Mouse (Mus musculus) hindbrain, embryonic 16.5 days (tissue): ENCODE results near the gene Krt82. TPM values are rescaled to one million over a fixed set of nuclear protein-coding genes. Genes with fewer than 3 reads are reported as not detected.

Experiments
- ATAC-seq: fragments of 200-750 bp; cut with Nextera tagmentation; 2 replicates; pipeline ENCODE4 v1.8.0; 2017; ENCODE audit warnings: moderate TSS enrichment, moderate library complexity
- H3K27ac ChIP-seq: fragments of 300-500 bp; sonication (generic); 2 replicates; pipeline ENCODE4 v1.5.1; 2014; ENCODE audit warnings: low read depth, mild to moderate bottlenecking, control low read depth, low read length, moderate library complexity
- H3K27me3 ChIP-seq: fragments of 300-500 bp; sonication (generic); replicated peaks from 2 replicates; pipeline ENCODE4 v1.6.1; 2014; ENCODE audit warnings: low read length; ENCODE audit not compliant: control insufficient read depth, insufficient read depth
- H3K36me3 ChIP-seq: fragments of 300-500 bp; sonication (generic); 2 replicates; pipeline ENCODE4 v1.6.1; 2014; ENCODE audit warnings: mild to moderate bottlenecking, low read length, moderate library complexity, mixed read lengths; ENCODE audit not compliant: control insufficient read depth, insufficient read depth
- H3K4me1 ChIP-seq: fragments of 300-500 bp; sonication (generic); 2 replicates; pipeline ENCODE4 v1.6.1; 2014; ENCODE audit warnings: low read depth, low read length; ENCODE audit not compliant: control insufficient read depth, insufficient read depth
- H3K4me2 ChIP-seq: fragments of 300-500 bp; sonication (generic); 2 replicates; pipeline ENCODE4 v1.6.1; 2014; ENCODE audit warnings: mild to moderate bottlenecking, low read length, control low read depth, moderate library complexity
- H3K4me3 ChIP-seq: fragments of 300-500 bp; sonication (generic); 2 replicates; pipeline ENCODE4 v1.5.1; 2014; ENCODE audit warnings: mild to moderate bottlenecking, low read length, control low read depth, moderate library complexity
- H3K9ac ChIP-seq: fragments of 300-500 bp; sonication (generic); 2 replicates; pipeline ENCODE4 v1.6.1; 2014; ENCODE audit warnings: low read depth, mild to moderate bottlenecking, control low read depth, low read length, moderate library complexity
- H3K9me3 ChIP-seq: fragments of 300-500 bp; sonication (generic); 2 replicates; pipeline ENCODE4 v1.6.1; 2014; ENCODE audit warnings: mild to moderate bottlenecking, low read length, moderate library complexity; ENCODE audit not compliant: control insufficient read depth
- WGBS: fragments of 180-500 bp; shearing (Covaris S2); extraction: QIAGEN DNeasy Blood & Tissue Kit; methylation state at CpG from one replicate; pipeline ENCODE4 v1.1.7; 2014; 5-methylcytosine and 5-hydroxymethylcytosine counted together
- polyA plus RNA-seq: library from polyadenylated mRNA; unstranded; fragments of >200 nt; fragmentation: Nextera tagmentation; extraction: Ambion mirVana; gene quantifications from 2 replicates; pipeline ENCODE4 v1.2.1, GENCODE M21; 2015

Gene Krt82
- polyA plus RNA-seq, result not detected in 2 replicates

DNA sequence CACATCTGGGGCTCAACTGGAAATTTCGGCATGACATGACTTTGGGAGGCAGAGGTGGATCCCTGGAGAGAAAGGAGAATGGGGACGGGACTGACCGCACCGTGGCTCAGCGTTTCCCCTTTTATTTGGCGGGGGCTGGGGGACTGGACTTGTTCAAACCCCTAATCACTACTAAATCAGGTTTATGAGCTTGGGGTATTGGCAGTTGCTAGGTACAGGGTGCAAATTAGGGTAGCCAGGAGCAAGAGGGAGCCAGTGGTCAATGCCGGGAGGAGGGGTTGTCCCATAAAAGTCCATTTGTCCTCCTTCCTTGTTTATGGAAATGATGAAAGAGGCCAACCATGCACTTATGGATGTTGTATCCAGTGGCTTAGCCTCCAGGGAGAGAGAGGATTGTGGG is at the start of gene Krt82:
TSS of gene Krt82 (minus strand) at position 101 of the 400 bp plus-strand sequence.
- Histone ChIP-seq H3K9ac (no peak within 1 kb of the TSS), H3K9me3 (no peaks in the 10 kb centered on the region), H3K27ac (no peak within 1 kb of the TSS), H3K4me1 (peaks cover 8% of the 10 kb centered on the region), H3K27me3 (peaks cover 4% of the 10 kb centered on the region; the same call in 1 of the 2 replicates), H3K4me2 (no peak within 1 kb of the TSS), H3K36me3 (no peaks in the 10 kb centered on the region), H3K4me3 (no peak within 1 kb of the TSS)
- no peak for ATAC-seq
- WGBS, result 86% methylated on average over 7 of the region's 7 CpGs

GRCm38 (mm10) chr15:101599123-101599522 is 48.7 kb upstream of the Krt82 start:
- no peaks in the 10 kb centered on the region for H3K27me3 ChIP-seq
- H3K9ac ChIP-seq, result no peak overlapping the region
- H3K4me2 ChIP-seq, result no peak overlapping the region
- H3K9me3 ChIP-seq, result peaks cover under 1% of the 10 kb centered on the region; the same call in 1 of the 2 replicates
- no peaks in the 10 kb centered on the region for H3K36me3 ChIP-seq
- H3K27ac ChIP-seq, result no peak overlapping the region
- H3K4me1 ChIP-seq, result no peaks in the 10 kb centered on the region
- 54% methylated on average over 6 of the region's 6 CpGs for WGBS
- no peak overlapping the region for H3K4me3 ChIP-seq
- no peak for ATAC-seq

DNA sequence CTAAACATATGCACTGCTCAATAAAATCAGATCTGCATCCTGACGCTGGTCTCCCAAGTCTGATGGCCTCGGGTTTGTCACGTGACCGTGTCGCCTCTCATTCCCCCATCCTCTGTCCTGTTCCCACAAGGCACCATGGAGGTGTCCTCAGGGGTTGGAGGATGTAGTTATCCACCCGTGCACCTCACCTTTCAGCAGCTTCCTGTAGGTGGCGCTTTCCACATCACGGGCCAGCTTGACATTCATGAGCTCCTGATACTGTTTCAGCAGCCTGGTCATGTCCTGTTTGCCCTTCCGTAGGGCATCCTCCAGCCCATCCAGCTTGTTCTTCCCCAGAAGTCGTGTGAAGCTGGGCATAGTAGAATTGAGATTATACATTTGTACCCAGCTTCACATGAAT is 37.7 kb upstream of the Krt82 start:
- 84% methylated on average over 10 of the region's 10 CpGs for WGBS
- Histone ChIP-seq H3K4me1 (no peaks in the 10 kb centered on the region), H3K27ac (no peak overlapping the region), H3K9ac (no peak overlapping the region), H3K4me2 (no peak overlapping the region), H3K36me3 (no peaks in the 10 kb centered on the region), H3K4me3 (no peak overlapping the region), H3K27me3 (no peaks in the 10 kb centered on the region), H3K9me3 (no peaks in the 10 kb centered on the region)
- no peak for ATAC-seq

- Histone ChIP-seq H3K9ac (no peak overlapping the region), H3K27ac (no peak overlapping the region), H3K36me3 (no peaks in the 10 kb centered on the region), H3K4me3 (no peak overlapping the region), H3K27me3 (no peaks in the 10 kb centered on the region), H3K4me2 (no peak overlapping the region), H3K9me3 (no peaks in the 10 kb centered on the region), H3K4me1 (no peaks in the 10 kb centered on the region)
- ATAC-seq, result no peak
- 49% methylated on average over 2 of the region's 2 CpGs for WGBS
Observed at GRCm38 (mm10) chr15:101584456-101584855, 34.0 kb upstream of the Krt82 start.

DNA sequence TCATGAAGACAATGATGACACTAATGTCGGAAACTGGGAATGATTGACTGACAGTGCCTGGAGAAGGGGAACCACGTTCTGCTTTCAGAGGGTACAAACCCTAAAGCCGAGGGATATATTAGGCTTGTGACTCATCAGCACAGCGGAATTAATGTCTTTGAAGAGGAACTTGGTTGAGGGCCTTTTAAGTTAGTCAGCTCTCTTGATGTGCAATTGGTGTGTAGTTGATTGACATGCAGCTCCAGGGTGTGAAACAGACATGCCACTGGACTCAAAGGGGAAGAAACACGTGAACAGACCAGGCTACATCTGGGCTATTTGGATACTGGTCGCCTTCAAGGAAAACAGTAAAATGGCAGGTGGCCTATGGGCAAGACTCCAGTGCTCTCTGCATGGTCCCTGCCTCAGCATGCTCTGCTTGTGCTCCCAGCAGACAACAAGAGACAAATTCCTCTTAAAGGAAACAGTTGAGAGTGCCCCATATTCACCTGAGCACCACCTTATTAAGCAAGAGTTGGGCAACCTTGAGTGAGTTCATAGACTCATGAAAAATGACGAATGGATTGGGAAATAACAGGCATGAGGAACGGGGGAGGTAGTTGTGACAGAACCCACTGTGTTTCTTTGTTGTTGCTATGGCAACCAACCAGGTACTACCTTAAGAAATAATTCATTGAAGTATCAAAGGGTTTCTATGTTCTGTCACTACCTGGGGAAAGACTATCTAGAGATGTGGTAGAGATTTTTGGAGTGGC is 32.9 kb upstream of the Krt82 start:
- ATAC-seq, result no peak
- no peaks in the 10 kb centered on the region for H3K36me3 ChIP-seq
- no peak overlapping the region for H3K27ac ChIP-seq
- H3K9ac ChIP-seq, result no peak overlapping the region
- no peaks in the 10 kb centered on the region for H3K4me1 ChIP-seq
- no peak overlapping the region for H3K4me3 ChIP-seq
- H3K27me3 ChIP-seq, result no peaks in the 10 kb centered on the region
- 85% methylated on average over 8 of the region's 8 CpGs for WGBS
- no peak overlapping the region for H3K4me2 ChIP-seq
- H3K9me3 ChIP-seq, result no peaks in the 10 kb centered on the region

GRCm38 (mm10) chr15:101581701-101582100 is 31.2 kb upstream of the Krt82 start:
- Histone ChIP-seq H3K9ac (no peak overlapping the region), H3K4me1 (no peaks in the 10 kb centered on the region), H3K27me3 (no peaks in the 10 kb centered on the region), H3K4me3 (no peak overlapping the region), H3K4me2 (no peak overlapping the region), H3K36me3 (no peaks in the 10 kb centered on the region), H3K27ac (no peak overlapping the region), H3K9me3 (no peaks in the 10 kb centered on the region)
- WGBS, result 78% methylated on average over 3 of the region's 3 CpGs
- ATAC-seq, result no peak

- Histone ChIP-seq H3K4me3 (no peak overlapping the region), H3K9ac (no peak overlapping the region), H3K9me3 (no peaks in the 10 kb centered on the region), H3K4me2 (no peak overlapping the region), H3K27me3 (no peaks in the 10 kb centered on the region), H3K27ac (no peak overlapping the region), H3K4me1 (no peaks in the 10 kb centered on the region), H3K36me3 (no peaks in the 10 kb centered on the region)
- no peak for ATAC-seq
- 86% methylated on average over 5 of the region's 5 CpGs for WGBS
Observed at GRCm38 (mm10) chr15:101575506-101575905, 25.0 kb upstream of the Krt82 start.

DNA sequence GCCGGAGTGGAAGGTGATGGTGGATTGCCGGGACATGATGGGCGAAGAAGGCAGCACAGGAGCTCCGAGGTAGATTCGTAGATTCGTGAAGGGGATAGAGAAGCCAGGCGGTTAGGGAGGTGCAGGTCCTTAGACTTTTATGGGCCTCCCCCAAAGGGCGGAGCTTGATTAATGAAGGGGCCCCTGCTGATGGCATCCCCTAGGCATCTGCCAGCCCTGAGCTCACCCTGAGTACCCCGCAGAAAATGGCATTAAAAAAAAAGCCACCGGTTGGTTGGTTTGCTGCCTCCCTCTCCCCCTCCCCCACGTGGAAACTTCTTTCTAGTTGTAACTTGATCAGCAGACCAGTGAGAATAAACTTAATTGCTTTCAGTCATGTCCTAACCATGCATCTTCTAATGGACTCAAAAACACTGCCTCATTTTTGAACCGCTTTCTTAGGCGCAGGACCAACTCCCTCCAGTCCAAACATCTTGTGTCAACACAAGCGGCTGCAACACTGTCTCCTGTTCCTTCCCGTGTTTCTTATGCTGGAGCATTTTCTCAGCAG is 23.4 kb upstream of the Krt82 start, which contains the start of gene Krt75:
TSS of gene Krt75 (minus strand) at position 109 of the 550 bp plus-strand sequence.
- no peak for ATAC-seq
- Histone ChIP-seq H3K4me3 (no peak within 1 kb of the TSS), H3K27ac (no peak within 1 kb of the TSS), H3K27me3 (no peaks in the 10 kb centered on the region), H3K9ac (no peak within 1 kb of the TSS), H3K4me1 (no peaks in the 10 kb centered on the region), H3K9me3 (no peaks in the 10 kb centered on the region), H3K4me2 (no peak within 1 kb of the TSS), H3K36me3 (no peaks in the 10 kb centered on the region)
- WGBS, result 75% methylated on average over 15 of the region's 15 CpGs

DNA sequence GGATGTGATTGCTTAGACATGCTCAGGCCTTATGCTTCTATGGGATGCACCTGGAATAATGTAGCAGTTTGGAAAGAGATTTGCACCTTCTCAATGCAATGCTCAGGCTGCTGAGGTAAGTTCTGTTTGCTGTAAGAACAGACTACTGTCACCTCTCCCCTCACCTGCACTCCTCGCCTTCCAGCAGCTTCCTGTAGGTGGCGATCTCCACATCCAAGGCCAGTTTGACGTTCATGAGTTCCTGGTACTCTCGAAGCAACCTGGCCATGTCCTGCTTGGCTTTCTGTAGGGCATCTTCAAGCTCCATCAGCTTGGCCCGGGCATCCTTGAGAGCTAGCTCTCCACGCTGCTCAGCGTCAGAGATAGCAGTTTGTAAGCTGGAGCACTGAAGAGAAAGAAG is 17.3 kb upstream of the Krt82 start:
- no peak overlapping the region for H3K4me3 ChIP-seq
- H3K4me1 ChIP-seq, result no peaks in the 10 kb centered on the region
- H3K27ac ChIP-seq, result no peak overlapping the region
- H3K27me3 ChIP-seq, result no peaks in the 10 kb centered on the region
- H3K9ac ChIP-seq, result no peak overlapping the region
- no peak overlapping the region for H3K4me2 ChIP-seq
- 51% methylated on average over 7 of the region's 7 CpGs for WGBS
- H3K9me3 ChIP-seq, result no peaks in the 10 kb centered on the region
- H3K36me3 ChIP-seq, result no peaks in the 10 kb centered on the region
- ATAC-seq, result no peak
